Mouse (Mus musculus) monocyte, adult 5-6 weeks (primary cell): ENCODE results near the gene Taf6l. TPM values are rescaled to one million over a fixed set of nuclear protein-coding genes. Genes with fewer than 3 reads are reported as not detected.
A peak's percentile ranks its signal among the peaks of the same experiment; 100 is the strongest.
"Not testable (repeated sequence)": the region's sequence is repeated elsewhere in the genome, so short reads cannot be mapped to it uniquely, and the experiment has no call there.

ENCODE experiments used
- ATAC-seq: fragments of 153-309, 156-312 bp; replicated peaks from 2 replicates; pipeline ENCODE4 v1.8.0; 2017; ENCODE audit warnings: mild to moderate bottlenecking; ENCODE audit not compliant: low TSS enrichment, insufficient number of reproducible peaks, severe bottlenecking, poor library complexity, low FRiP score
- total RNA-seq: library from RNA; stranded (forward); fragments of 200-1000, 200-491, 200-594 nt; gene quantifications from 3 replicates; pipeline ENCODE4 v1.2.3, GENCODE M21; 2017

Taf6l gene
- total RNA-seq, 1 experiment from 2014 or later: 4.5 TPM

- no peak for ATAC-seq
Measured at GRCm38 (mm10) chr19:8742176-8742575, 44.0 kb downstream of the Taf6l start.

GRCm38 (mm10) chr19:8741243-8741869 lies 44.9 kb downstream of the Taf6l start, which contains the start of gene Stx5a:
Stx5a (plus strand) TSS chr19:8741413.
- ATAC-seq: peak; percentile 94

GRCm38 (mm10) chr19:8740603-8741002 lies 45.6 kb downstream of the Taf6l start, which contains the start of gene 1700092M07Rik:
1700092M07Rik (plus strand) TSS chr19:8740718.
- no peak for ATAC-seq

GRCm38 (mm10) chr19:8739646-8740045 lies 46.6 kb downstream of the Taf6l start:
- ATAC-seq: no peak

GRCm38 (mm10) chr19:8738911-8739310 lies 47.3 kb downstream of the Taf6l start:
- no peak for ATAC-seq

GRCm38 (mm10) chr19:8736160-8736467 lies 50.1 kb downstream of the Taf6l start:
- 0 out of 2 replicates have a peak, but pooled peaks have one; percentile 7 for ATAC-seq

GRCm38 (mm10) chr19:8735389-8736159 lies 50.6 kb downstream of the Taf6l start, which contains the start of gene Wdr74:
Wdr74 (plus strand) TSS chr19:8735827.
- peak; percentile 90 for ATAC-seq

- ATAC-seq: no peak
Measured at GRCm38 (mm10) chr19:8734334-8734733, 51.9 kb downstream of the Taf6l start.

- not testable (repeated sequence) for ATAC-seq
Measured at GRCm38 (mm10) chr19:8728335-8729099, 57.7 kb downstream of the Taf6l start.

GRCm38 (mm10) chr19:8727495-8728114 lies 58.6 kb downstream of the Taf6l start:
- ATAC-seq: no peak

- no peak for ATAC-seq
Measured at GRCm38 (mm10) chr19:8726609-8727390, 59.4 kb downstream of the Taf6l start.

GRCm38 (mm10) chr19:8725081-8725613 lies 61.1 kb downstream of the Taf6l start:
- ATAC-seq: no peak

Other genes starting within 250 kb of the Taf6l start
- 0.21 TPM in 1 of 3 replicates, not detected in the others for gene Slc22a8, start 195.2 kb downstream of the Taf6l start, total RNA-seq
- not detected in 3 replicates for gene Slc22a6, start 168.4 kb downstream of the Taf6l start, total RNA-seq
- not detected in 3 replicates for gene Chrm1, start 122.6 kb downstream of the Taf6l start, total RNA-seq
- 61.4 to 198 TPM (median 77.3 TPM) in 3 replicates for gene Slc3a2, start 63.0 kb downstream of the Taf6l start, total RNA-seq
- gene Wdr74, start 50.6 kb downstream of the Taf6l start, total RNA-seq: 32.5 to 68.4 TPM (median 56.6 TPM) in 3 replicates
- gene 1700092M07Rik, start 45.7 kb downstream of the Taf6l start, total RNA-seq: 1.9 to 2.8 TPM in 2 of 3 replicates, not detected in the other
- 105 to 173 TPM (median 138 TPM) in 3 replicates for gene Stx5a, start 45.0 kb downstream of the Taf6l start, total RNA-seq
- 85.6 to 138 TPM (median 127 TPM) in 3 replicates for gene Nxf1, start 29.3 kb downstream of the Taf6l start, total RNA-seq
- gene Tmem223, start 15.4 kb downstream of the Taf6l start, total RNA-seq: 10.2 to 19.0 TPM (median 12.6 TPM) in 3 replicates
- gene Tmem179b, start 11.9 kb downstream of the Taf6l start, total RNA-seq: 86.6 to 115 TPM (median 101 TPM) in 3 replicates
- 31.6 to 48.4 TPM (median 47.3 TPM) in 3 replicates for gene Polr2g, start 12.2 kb upstream of the Taf6l start, total RNA-seq
- gene Zbtb3, start 16.1 kb upstream of the Taf6l start, total RNA-seq: 0.85 to 1.2 TPM (median 1.1 TPM) in 3 replicates
- gene Ttc9c, start 32.9 kb upstream of the Taf6l start, total RNA-seq: 40.1 to 52.8 TPM (median 48.3 TPM) in 3 replicates
- 84.4 to 149 TPM (median 101 TPM) in 3 replicates for gene Hnrnpul2, start 33.6 kb upstream of the Taf6l start, total RNA-seq
- gene AC129217.1, start 43.4 kb upstream of the Taf6l start, total RNA-seq: 40.4 to 54.5 TPM (median 44.1 TPM) in 3 replicates
- 25.1 to 34.8 TPM (median 30.9 TPM) in 3 replicates for gene Bscl2, start 51.0 kb upstream of the Taf6l start, total RNA-seq
- gene Gng3, start 52.8 kb upstream of the Taf6l start, total RNA-seq: 0.39 to 0.64 TPM in 2 of 3 replicates, not detected in the other
- 0.10 to 0.78 TPM (median 0.32 TPM) in 3 replicates for gene Lrrn4cl, start 64.4 kb upstream of the Taf6l start, total RNA-seq
- 200 to 274 TPM (median 220 TPM) in 3 replicates for gene Ubxn1, start 85.1 kb upstream of the Taf6l start, total RNA-seq
- gene Uqcc3, start 94.5 kb upstream of the Taf6l start, total RNA-seq: 45.0 to 55.1 TPM (median 54.5 TPM) in 3 replicates
- gene Lbhd1, start 97.3 kb upstream of the Taf6l start, total RNA-seq: 18.1 to 52.5 TPM (median 21.3 TPM) in 3 replicates
- not detected in 3 replicates for gene Gm49403, start 97.5 kb upstream of the Taf6l start, total RNA-seq
- gene 1810009A15Rik, start 102.4 kb upstream of the Taf6l start, total RNA-seq: 62.5 to 90.9 TPM (median 65.3 TPM) in 3 replicates
- not detected in 3 replicates for gene Gm49416, start 102.5 kb upstream of the Taf6l start, total RNA-seq
- 5.8 to 9.1 TPM (median 7.4 TPM) in 3 replicates for gene Ints5, start 106.6 kb upstream of the Taf6l start, total RNA-seq
- 57.5 to 87.0 TPM (median 59.6 TPM) in 3 replicates for gene Ganab, start 111.7 kb upstream of the Taf6l start, total RNA-seq
- gene B3gat3, start 134.0 kb upstream of the Taf6l start, total RNA-seq: 34.2 to 75.8 TPM (median 50.2 TPM) in 3 replicates
- gene Rom1, start 142.9 kb upstream of the Taf6l start, total RNA-seq: 2.1 to 7.6 TPM (median 3.6 TPM) in 3 replicates
- 39.3 to 101 TPM (median 62.5 TPM) in 3 replicates for gene Eml3, start 143.1 kb upstream of the Taf6l start, total RNA-seq
- 129 to 201 TPM (median 158 TPM) in 3 replicates for gene Mta2, start 155.5 kb upstream of the Taf6l start, total RNA-seq
- 14.8 to 16.9 TPM (median 16.7 TPM) in 3 replicates for gene Tut1, start 167.4 kb upstream of the Taf6l start, total RNA-seq
- 313 to 352 TPM (median 341 TPM) in 3 replicates for gene Eef1g, start 180.6 kb upstream of the Taf6l start, total RNA-seq
- 408 to 1,020 TPM (median 414 TPM) in 3 replicates for gene Ahnak, start 202.9 kb upstream of the Taf6l start, total RNA-seq